Mouse (Mus musculus) adrenal gland, adult 8-10 months (tissue): Measurements from ENCODE around the gene Sos2. TPM values are rescaled to one million over a fixed set of nuclear protein-coding genes. Genes with fewer than 3 reads are reported as not detected.

Experiments used
- DNase-seq: peaks from one replicate; pipeline ENCODE4 v3.0.0; 2022
- microRNA-seq, 2 experiments: library from miRNA; unstranded; fragments of <30 nt; microRNA quantifications; one replicate each; pipeline ENCODE4 v1.2.0; 2022
- total RNA-seq, 4 experiments: library from RNA; stranded (reverse); gene quantifications; 2 replicates each; pipeline ENCODE4 v1.2.4; 2022

Gene Sos2
- total RNA-seq, 4 experiments from 2014 or later = 41.4 to 62.6 (median 51.7) TPM

- DNase-seq = no peak
Measured at GRCm38 (mm10) chr12:69568266-69568665, 113.4 kb downstream of the Sos2 start.

DNA sequence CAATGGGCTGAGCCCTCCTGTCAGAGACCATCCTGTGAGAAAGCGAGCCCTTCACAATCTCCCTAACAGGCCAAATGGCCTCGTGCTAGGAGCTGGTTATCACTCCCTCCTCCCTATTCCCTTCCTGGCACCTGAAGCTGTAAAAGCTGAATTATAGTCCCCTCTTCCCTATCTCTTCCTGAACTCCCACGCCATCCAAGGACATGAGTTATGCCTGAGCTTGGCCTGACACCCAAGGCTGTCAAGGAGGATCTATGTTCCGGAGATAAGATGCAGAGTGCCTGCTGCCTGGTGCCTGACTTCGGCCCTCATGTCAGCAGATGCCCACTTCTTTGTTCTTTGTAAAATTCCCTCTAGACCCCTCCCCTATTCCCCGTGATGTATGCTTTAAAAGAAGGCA lies 120.6 kb downstream of the Sos2 start:
- peak; percentile 56 for DNase-seq

- DNase-seq = peak; percentile 79
Measured at GRCm38 (mm10) chr12:69556221-69556861, 125.3 kb downstream of the Sos2 start.

DNA sequence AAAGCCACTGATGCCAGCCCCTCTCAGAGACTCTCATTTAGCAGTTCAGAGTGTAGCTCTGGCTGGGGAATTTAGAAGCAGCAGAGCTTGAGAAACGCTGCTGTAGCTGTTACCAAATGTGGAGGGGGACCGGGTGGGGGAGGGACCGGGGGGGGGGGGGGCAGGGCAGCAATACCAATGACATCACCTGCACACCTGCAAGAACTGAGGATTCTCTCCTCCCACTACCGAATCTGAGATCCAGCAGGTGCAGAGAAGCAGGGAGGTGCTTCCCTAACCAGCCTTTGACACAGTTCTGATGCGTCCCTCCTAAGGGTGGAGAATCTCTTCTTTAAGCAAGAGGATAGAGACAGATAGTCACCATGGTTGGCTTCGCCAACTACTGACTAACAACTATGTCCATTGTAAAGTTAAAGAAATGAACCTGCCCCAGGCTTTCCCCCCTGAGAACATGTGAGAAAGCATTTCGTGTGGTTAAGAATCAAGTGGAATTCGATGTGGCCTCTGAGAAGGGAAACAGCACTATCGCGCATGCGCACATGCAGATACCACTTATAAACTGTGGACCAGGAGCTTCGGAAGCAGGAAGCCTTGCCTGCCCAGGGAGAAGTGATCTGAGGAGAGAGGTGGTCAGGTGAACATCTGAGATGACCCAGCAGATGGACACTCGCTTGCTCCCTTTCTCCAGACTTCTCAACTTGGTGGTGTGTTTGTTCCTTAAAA lies 136.0 kb downstream of the Sos2 start:
- no peak for DNase-seq

GRCm38 (mm10) chr12:69544994-69545393 lies 136.7 kb downstream of the Sos2 start:
- DNase-seq = no peak

GRCm38 (mm10) chr12:69544562-69544961 lies 137.1 kb downstream of the Sos2 start:
- no peak for DNase-seq

DNA sequence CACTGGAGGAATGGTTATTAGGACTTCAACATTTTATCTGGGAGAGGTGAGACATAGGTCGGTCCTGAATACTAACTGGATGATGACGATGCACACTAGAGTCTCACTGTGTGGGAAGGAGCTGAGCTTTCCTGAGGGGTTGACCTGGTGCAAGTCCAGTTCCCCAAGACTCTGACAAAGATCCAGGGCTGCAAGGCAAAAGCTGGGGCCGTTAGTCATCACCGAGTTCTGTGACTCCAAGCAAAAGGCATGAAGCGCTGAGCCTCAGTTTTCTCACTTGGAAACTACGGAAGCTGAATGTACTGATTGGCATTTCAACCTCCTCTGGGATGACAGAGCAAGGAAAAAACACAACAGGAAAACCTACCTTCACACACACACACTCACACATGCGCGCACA lies 139.3 kb downstream of the Sos2 start:
- no peak for DNase-seq

- DNase-seq = no peak
Measured at GRCm38 (mm10) chr12:69541663-69542062, 140.0 kb downstream of the Sos2 start.

DNA sequence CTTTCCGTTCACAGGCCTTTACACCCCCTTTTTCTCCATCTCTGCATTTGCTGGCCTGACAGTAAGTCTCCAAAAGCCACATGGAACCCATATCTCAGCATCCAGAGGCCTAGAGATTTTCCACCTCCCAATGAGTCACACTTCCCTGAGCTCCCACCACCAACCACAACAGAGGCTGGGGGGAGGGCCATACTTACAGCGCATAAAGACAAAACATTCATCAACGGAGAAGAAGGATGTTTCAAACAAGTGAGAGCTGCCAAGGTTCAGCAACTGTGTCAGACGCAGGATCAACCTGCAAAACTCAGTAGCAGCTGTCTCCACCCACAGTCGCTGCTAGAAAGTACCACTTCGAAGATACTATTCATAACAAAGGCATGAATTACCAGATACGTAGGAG lies 142.3 kb downstream of the Sos2 start:
- DNase-seq = no peak

GRCm38 (mm10) chr12:69538362-69538950 lies 143.2 kb downstream of the Sos2 start:
- DNase-seq = no peak

- DNase-seq = no peak
Measured at GRCm38 (mm10) chr12:69537675-69538361, 143.8 kb downstream of the Sos2 start.

- no peak for DNase-seq
Measured at GRCm38 (mm10) chr12:69537243-69537674, 144.4 kb downstream of the Sos2 start.

DNA sequence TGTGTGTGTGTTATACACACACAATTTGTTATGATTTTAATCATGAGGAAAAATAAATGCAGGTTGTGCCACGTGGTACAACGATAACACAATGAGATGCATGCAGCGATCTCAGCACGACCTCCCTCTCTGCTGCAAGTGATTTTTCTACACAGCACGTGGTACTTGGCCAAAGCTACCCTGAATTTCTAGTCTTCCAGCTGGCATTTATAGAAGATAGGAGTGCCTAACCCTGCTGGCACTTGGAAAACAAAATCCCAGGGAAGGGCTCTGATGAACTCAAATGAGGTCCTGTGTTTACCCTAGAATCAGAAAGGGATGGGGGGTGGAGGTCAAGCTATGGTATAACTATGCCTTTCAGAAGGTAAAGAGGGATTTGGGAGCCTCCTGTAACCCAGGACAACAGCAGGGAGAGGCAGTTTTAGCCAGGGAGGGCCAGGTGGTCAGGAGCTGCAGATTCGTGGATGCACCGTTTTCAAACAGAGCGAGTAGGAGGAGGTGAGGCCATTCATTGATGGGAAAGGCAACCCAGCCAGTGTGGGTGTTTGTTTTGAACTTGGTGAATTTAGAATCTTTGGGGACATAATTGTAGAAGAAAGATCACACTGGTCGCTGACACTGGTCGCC lies 144.9 kb downstream of the Sos2 start:
- DNase-seq = no peak

Small RNA genes lying within 50 kb of the gene (microRNA-seq; reads per million reads assigned to microRNA genes)
- gene Gm23018 = 0 reads per million in 2 experiments

Other genes with a start within 250 kb of the Sos2 start
- 10 to 100 TPM; 14.5 to 21.8 (median 18.3) TPM for gene Vcpkmt, start 98.8 kb downstream of the Sos2 start, total RNA-seq
- gene L2hgdh, start 43.0 kb upstream of the Sos2 start, total RNA-seq = 10 to 100 TPM; 25.5 to 30.2 (median 28.5) TPM
- gene Atp5s, start 43.1 kb upstream of the Sos2 start, total RNA-seq = 10 to 100 TPM; 14.2 to 19.3 (median 17.0) TPM
- 1 to 10 TPM; 2.1 to 9.3 (median 5.1) TPM for gene Cdkl1, start 109.4 kb upstream of the Sos2 start, total RNA-seq
- gene Atl1, start 210.8 kb upstream of the Sos2 start, total RNA-seq = 10 to 100 TPM in 2 of 4 experiments, 1 to 10 TPM in 2; 6.6 to 19.5 (median 13.0) TPM
- 10 to 100 TPM; 26.6 to 51.8 (median 37.2) TPM for gene Map4k5, start 211.3 kb upstream of the Sos2 start, total RNA-seq